Mouse (Mus musculus) activated CD4-positive, CD25-positive, alpha-beta regulatory T cell, adult 4 months (primary cell): ENCODE data around the gene 2010111I01Rik. TPM values are rescaled to one million over a fixed set of nuclear protein-coding genes. Genes with fewer than 3 reads are reported as not detected.
"Not testable (repeated sequence)": the region's sequence is repeated elsewhere in the genome, so short reads cannot be mapped to it uniquely, and the experiment has no call there.

ENCODE experiments used
- ATAC-seq: one replicate; pipeline ENCODE4 v1.8.0; 2017
- polyA plus RNA-seq, 2 experiments: library from polyadenylated mRNA; unstranded; fragments of 100-300 nt; shearing (Covaris generic); gene quantifications; one replicate each; pipeline ENCODE4 v1.2.1; 2017

2010111I01Rik gene
- polyA plus RNA-seq, 2 experiments from 2014 or later, result 210 to 226 TPM

- ATAC-seq, result no peak
Measured at GRCm38 (mm10) chr13:63296300-63296699, 331.6 kb downstream of the 2010111I01Rik start.

- no peak for ATAC-seq
Measured at GRCm38 (mm10) chr13:63297003-63297402, 332.3 kb downstream of the 2010111I01Rik start.

- ATAC-seq, result no peak
Measured at GRCm38 (mm10) chr13:63297933-63298332, 333.2 kb downstream of the 2010111I01Rik start.

- ATAC-seq, result no peak
Measured at GRCm38 (mm10) chr13:63298931-63299330, 334.2 kb downstream of the 2010111I01Rik start.

- no peak for ATAC-seq
Measured at GRCm38 (mm10) chr13:63300929-63301328, 336.2 kb downstream of the 2010111I01Rik start.

- ATAC-seq, result no peak
Measured at GRCm38 (mm10) chr13:63301764-63302209, 337.1 kb downstream of the 2010111I01Rik start.

GRCm38 (mm10) chr13:63302381-63302780 lies 337.7 kb downstream of the 2010111I01Rik start:
- ATAC-seq, result no peak

GRCm38 (mm10) chr13:63304124-63304792 lies 339.6 kb downstream of the 2010111I01Rik start:
- no peak for ATAC-seq

- ATAC-seq, result no peak
Measured at GRCm38 (mm10) chr13:63304799-63305159, 340.1 kb downstream of the 2010111I01Rik start.

GRCm38 (mm10) chr13:63305160-63306011 lies 340.7 kb downstream of the 2010111I01Rik start:
- ATAC-seq, result no peak

- ATAC-seq, result no peak
Measured at GRCm38 (mm10) chr13:63306768-63307167, 342.1 kb downstream of the 2010111I01Rik start.

GRCm38 (mm10) chr13:63309563-63309962 lies 344.9 kb downstream of the 2010111I01Rik start:
- no peak for ATAC-seq

- no peak for ATAC-seq
Measured at GRCm38 (mm10) chr13:63311156-63311555, 346.5 kb downstream of the 2010111I01Rik start.

- ATAC-seq, result no peak
Measured at GRCm38 (mm10) chr13:63313247-63313646, 348.6 kb downstream of the 2010111I01Rik start.

- ATAC-seq, result no peak
Measured at GRCm38 (mm10) chr13:63313748-63314607, 349.3 kb downstream of the 2010111I01Rik start.

GRCm38 (mm10) chr13:63314608-63314920 lies 349.9 kb downstream of the 2010111I01Rik start:
- no peak for ATAC-seq

- not testable (repeated sequence) for ATAC-seq
Measured at GRCm38 (mm10) chr13:63315111-63315510, 350.4 kb downstream of the 2010111I01Rik start.

GRCm38 (mm10) chr13:63315777-63316176 lies 351.1 kb downstream of the 2010111I01Rik start:
- no peak for ATAC-seq

- ATAC-seq, result no peak
Measured at GRCm38 (mm10) chr13:63316407-63316806, 351.7 kb downstream of the 2010111I01Rik start.

- ATAC-seq, result no peak
Measured at GRCm38 (mm10) chr13:63317681-63318104, 353.0 kb downstream of the 2010111I01Rik start.

- ATAC-seq, result peak; percentile 60
Measured at GRCm38 (mm10) chr13:63319814-63320213, 355.1 kb downstream of the 2010111I01Rik start.

GRCm38 (mm10) chr13:63321689-63322088 lies 357.0 kb downstream of the 2010111I01Rik start:
- ATAC-seq, result no peak

GRCm38 (mm10) chr13:63322756-63323155 lies 358.1 kb downstream of the 2010111I01Rik start:
- ATAC-seq, result no peak
